Mouse (Mus musculus) layer of hippocampus, adult 8-10 months (tissue): ENCODE results near the gene Serpinf1. TPM values are rescaled to one million over a fixed set of nuclear protein-coding genes. Genes with fewer than 3 reads are reported as not detected.

Experiments
- DNase-seq, 2 experiments: peaks; one replicate each; pipeline ENCODE4 v3.0.0; 2022; ENCODE audit warnings: low spot score in 2 of 2
- total RNA-seq, 4 experiments: library from RNA; stranded (reverse); gene quantifications; 2 replicates each; pipeline ENCODE4 v1.2.4; 2022

Serpinf1 gene
- 10 to 100 TPM in 3 of 4 experiments, 1 to 10 TPM in 1; 9.7 to 16.0 (median 11.5) TPM for total RNA-seq

- no peak for DNase-seq
Measured at GRCm38 (mm10) chr11:75422013-75422792, at the start of gene Serpinf1. Serpinf1 (minus strand) TSS chr11:75422701.

- no peak for DNase-seq
Measured at GRCm38 (mm10) chr11:75470675-75471074, 48.2 kb upstream of the Serpinf1 start.

GRCm38 (mm10) chr11:75469261-75469660 is 46.8 kb upstream of the Serpinf1 start:
- no peak for DNase-seq

- no peak for DNase-seq
Measured at GRCm38 (mm10) chr11:75468410-75468809, 45.9 kb upstream of the Serpinf1 start.

GRCm38 (mm10) chr11:75467512-75468215 is 45.2 kb upstream of the Serpinf1 start:
- no peak for DNase-seq

- DNase-seq, result no peak
Measured at GRCm38 (mm10) chr11:75466731-75467505, 44.4 kb upstream of the Serpinf1 start.

- DNase-seq, result no peak
Measured at GRCm38 (mm10) chr11:75465051-75465450, 42.5 kb upstream of the Serpinf1 start.

GRCm38 (mm10) chr11:75464417-75464816 is 41.9 kb upstream of the Serpinf1 start:
- no peak for DNase-seq

GRCm38 (mm10) chr11:75463624-75464023 is 41.1 kb upstream of the Serpinf1 start:
- DNase-seq, result no peak

- DNase-seq, result no peak
Measured at GRCm38 (mm10) chr11:75462865-75463336, 40.4 kb upstream of the Serpinf1 start.

- DNase-seq, result peak in 1 of 2 experiments; percentile 39
Measured at GRCm38 (mm10) chr11:75462253-75462783, 39.8 kb upstream of the Serpinf1 start.

- no peak for DNase-seq
Measured at GRCm38 (mm10) chr11:75461743-75462252, 39.3 kb upstream of the Serpinf1 start.

GRCm38 (mm10) chr11:75460844-75461742 is 38.6 kb upstream of the Serpinf1 start, which contains the start of gene Tlcd2:
Tlcd2 (plus strand) TSS chr11:75461715.
- DNase-seq, result peak; percentile 100

GRCm38 (mm10) chr11:75460103-75460843 is 37.8 kb upstream of the Serpinf1 start:
- peak; percentile 89 to 91 for DNase-seq

- no peak for DNase-seq
Measured at GRCm38 (mm10) chr11:75459751-75460102, 37.2 kb upstream of the Serpinf1 start.

- no peak for DNase-seq
Measured at GRCm38 (mm10) chr11:75459141-75459711, 36.7 kb upstream of the Serpinf1 start.

- no peak for DNase-seq
Measured at GRCm38 (mm10) chr11:75458628-75459041, 36.1 kb upstream of the Serpinf1 start.

- no peak for DNase-seq
Measured at GRCm38 (mm10) chr11:75458169-75458568, 35.7 kb upstream of the Serpinf1 start.

- no peak for DNase-seq
Measured at GRCm38 (mm10) chr11:75456440-75456871, 34.0 kb upstream of the Serpinf1 start.
